Mouse (Mus musculus): ENCODE data around the gene Smim6. TPM values are rescaled to one million over a fixed set of nuclear protein-coding genes. Genes with fewer than 3 reads are reported as not detected.

Smim6 gene
- polyA plus RNA-seq, 1 experiment: 0.62 TPM

DNA sequence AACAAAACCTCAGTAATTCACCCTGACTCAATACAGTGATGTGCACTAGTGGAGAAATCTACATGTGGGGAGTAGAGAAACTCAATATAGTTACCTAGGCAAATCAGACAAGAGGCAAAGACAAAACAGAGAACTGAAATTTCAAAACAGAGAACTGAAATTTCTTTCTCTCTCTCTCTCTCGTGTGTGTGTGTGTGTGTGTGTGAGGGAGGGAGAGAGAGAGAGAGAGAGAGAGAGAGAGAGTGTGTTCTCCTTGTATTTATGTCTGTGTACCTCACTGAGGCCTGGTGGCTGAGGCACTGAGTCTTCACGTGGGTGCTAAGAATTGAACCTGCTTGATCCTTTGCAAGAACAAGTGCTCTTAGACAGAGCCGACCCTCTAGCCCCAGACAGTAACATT is 18.0 kb downstream of the Smim6 start:
- H3K4me1 ChIP-seq (replicated peaks; ENCODE audit: control insufficient read depth, insufficient read depth, low read length): peaks cover 3% of the 10 kb centered on the region
- no peaks in the 10 kb centered on the region for H3K27me3 ChIP-seq (ENCODE audit: control insufficient read depth, insufficient read depth, low read length)
- 60% methylated on average over 3 of the region's 3 CpGs for WGBS
- H3K4me3 ChIP-seq (ENCODE audit: control insufficient read depth, insufficient read depth, low read length): no peak overlapping the region
- no peak overlapping the region for H3K27ac ChIP-seq (ENCODE audit: control insufficient read depth, insufficient read depth, low read length)
- TF ChIP-seq POLR2A (IDR thresholded peaks at IDR 0.05; ENCODE audit: control insufficient read depth, extremely low read depth, insufficient read depth, low read length, poor library complexity): no peak
- TF ChIP-seq CTCF (IDR thresholded peaks at IDR 0.05; ENCODE audit: borderline replicate concordance, control insufficient read depth, extremely low read depth, insufficient read depth, low read length, poor library complexity): no peak
- H3K36me3 ChIP-seq (ENCODE audit: control insufficient read depth, insufficient read depth, low read length): no peaks in the 10 kb centered on the region
- no peak for DNase-seq

DNA sequence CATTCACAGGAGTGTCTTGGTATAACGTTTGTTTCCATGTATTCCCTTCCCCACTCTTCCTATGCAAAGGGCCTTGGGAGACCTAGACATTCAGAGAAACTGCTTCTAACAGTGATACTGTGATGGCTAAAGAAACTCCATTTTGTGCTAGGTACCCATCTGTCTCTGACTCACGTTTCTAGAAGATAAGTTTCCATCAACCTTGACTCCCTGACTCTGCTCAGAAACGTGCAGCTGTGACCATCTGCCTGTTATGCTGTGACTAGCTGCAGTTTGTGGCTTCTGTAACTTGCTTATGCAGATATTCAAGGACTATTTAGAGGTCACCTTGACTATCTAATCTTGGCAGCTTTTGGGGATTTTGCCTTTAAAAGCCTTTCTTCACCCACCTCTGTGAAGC is 19.4 kb downstream of the Smim6 start:
- no peak for TF ChIP-seq POLR2A (IDR thresholded peaks at IDR 0.05; ENCODE audit: control insufficient read depth, extremely low read depth, insufficient read depth, low read length, poor library complexity)
- no peak for TF ChIP-seq CTCF (IDR thresholded peaks at IDR 0.05; ENCODE audit: borderline replicate concordance, control insufficient read depth, extremely low read depth, insufficient read depth, low read length, poor library complexity)
- Histone ChIP-seq H3K27me3 (ENCODE audit: control insufficient read depth, insufficient read depth, low read length) (no peaks in the 10 kb centered on the region), H3K36me3 (ENCODE audit: control insufficient read depth, insufficient read depth, low read length) (no peaks in the 10 kb centered on the region; the same call in 1 of the 2 replicates), H3K4me1 (replicated peaks; ENCODE audit: control insufficient read depth, insufficient read depth, low read length) (peaks cover 3% of the 10 kb centered on the region), H3K4me3 (ENCODE audit: control insufficient read depth, insufficient read depth, low read length) (no peak overlapping the region), H3K27ac (ENCODE audit: control insufficient read depth, insufficient read depth, low read length) (no peak overlapping the region)
- 89% methylated on average over 3 of the region's 3 CpGs for WGBS
- no peak for DNase-seq

DNA sequence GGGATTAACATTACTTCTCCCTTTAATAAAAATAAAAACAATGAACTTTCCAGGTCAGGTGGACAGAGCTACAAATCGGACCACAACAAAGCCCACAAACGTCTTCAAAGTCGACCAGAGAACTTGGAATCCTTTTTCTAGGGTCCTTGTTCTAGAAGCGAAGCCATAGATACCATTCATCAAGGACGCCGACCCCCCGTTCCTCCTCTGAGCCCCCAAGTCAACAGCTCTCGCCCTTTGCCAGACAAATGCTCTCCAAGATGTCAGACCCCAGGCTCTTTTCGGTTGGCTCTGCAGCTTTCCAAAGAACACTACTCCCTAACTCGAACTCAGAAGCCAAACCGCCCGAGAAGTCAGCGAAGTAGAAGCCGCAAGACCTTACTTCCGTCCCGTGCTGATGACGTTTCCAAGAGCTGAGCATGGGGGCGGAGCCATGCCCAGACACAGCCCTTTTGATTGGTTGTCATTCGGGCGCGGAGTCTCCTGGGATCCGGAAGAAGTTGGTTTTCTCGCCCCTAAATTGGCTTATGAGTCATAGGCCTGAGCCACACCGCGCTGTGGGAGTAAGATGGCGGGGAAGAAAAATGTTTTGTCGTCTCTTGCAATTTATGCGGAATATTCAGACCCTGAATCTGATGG is 21.4 kb downstream of the Smim6 start, which contains the start of the genes Sap30bp and Recql5:
Gene Sap30bp, plus strand, starts transcription at position 175 of the 639 bp plus-strand sequence.
Gene Recql5, minus strand, starts transcription at position 370 of the 639 bp plus-strand sequence.
- peak; percentile 96 for DNase-seq
- Histone ChIP-seq H3K4me3 (ENCODE audit: control insufficient read depth, insufficient read depth, low read length) (peak within 1 kb of the TSS; percentile 86), H3K27ac (ENCODE audit: control insufficient read depth, insufficient read depth, low read length) (no peak within 1 kb of the TSS), H3K27me3 (ENCODE audit: control insufficient read depth, insufficient read depth, low read length) (no peaks in the 10 kb centered on the region), H3K36me3 (ENCODE audit: control insufficient read depth, insufficient read depth, low read length) (no peaks in the 10 kb centered on the region; the same call in none of the 2 replicates), H3K4me1 (replicated peaks; ENCODE audit: control insufficient read depth, insufficient read depth, low read length) (peaks cover 3% of the 10 kb centered on the region)
- TF ChIP-seq POLR2A (IDR thresholded peaks at IDR 0.05; ENCODE audit: control insufficient read depth, extremely low read depth, insufficient read depth, low read length, poor library complexity) (peak; percentile 64; the same call in 1 of the 2 replicates), CTCF (IDR thresholded peaks at IDR 0.05; ENCODE audit: borderline replicate concordance, control insufficient read depth, extremely low read depth, insufficient read depth, low read length, poor library complexity) (no peak)
- under 1% methylated on average over 28 of the region's 28 CpGs for WGBS

DNA sequence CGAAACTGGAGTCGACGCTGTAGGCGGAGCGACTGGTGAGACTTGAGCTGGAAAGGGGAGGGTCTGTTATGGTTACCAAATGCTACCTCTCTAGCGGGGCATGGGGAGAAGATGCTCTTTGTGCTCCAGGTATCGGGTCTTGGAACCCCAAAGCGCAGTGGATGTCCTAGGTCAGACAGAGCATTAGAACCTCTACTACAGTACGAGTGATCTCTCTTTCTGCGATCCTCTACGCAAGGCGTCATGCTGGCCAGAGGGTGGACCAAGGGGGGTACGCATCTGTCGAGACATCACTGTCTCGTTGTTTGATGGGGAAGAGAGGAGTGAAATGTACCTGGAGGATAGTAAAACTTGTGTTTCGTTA is 21.9 kb downstream of the Smim6 start:
- Histone ChIP-seq H3K36me3 (ENCODE audit: control insufficient read depth, insufficient read depth, low read length) (no peaks in the 10 kb centered on the region; the same call in none of the 2 replicates), H3K4me3 (ENCODE audit: control insufficient read depth, insufficient read depth, low read length) (peak overlapping the region; percentile 86), H3K27ac (ENCODE audit: control insufficient read depth, insufficient read depth, low read length) (no peak overlapping the region), H3K4me1 (replicated peaks; ENCODE audit: control insufficient read depth, insufficient read depth, low read length) (peaks cover 3% of the 10 kb centered on the region), H3K27me3 (ENCODE audit: control insufficient read depth, insufficient read depth, low read length) (no peaks in the 10 kb centered on the region)
- TF ChIP-seq CTCF (IDR thresholded peaks at IDR 0.05; ENCODE audit: borderline replicate concordance, control insufficient read depth, extremely low read depth, insufficient read depth, low read length, poor library complexity): no peak
- TF ChIP-seq POLR2A (IDR thresholded peaks at IDR 0.05; ENCODE audit: control insufficient read depth, extremely low read depth, insufficient read depth, low read length, poor library complexity): peak; percentile 9; the same call in 1 of the 2 replicates
- under 1% methylated on average over 16 of the region's 16 CpGs for WGBS
- DNase-seq: no peak

DNA sequence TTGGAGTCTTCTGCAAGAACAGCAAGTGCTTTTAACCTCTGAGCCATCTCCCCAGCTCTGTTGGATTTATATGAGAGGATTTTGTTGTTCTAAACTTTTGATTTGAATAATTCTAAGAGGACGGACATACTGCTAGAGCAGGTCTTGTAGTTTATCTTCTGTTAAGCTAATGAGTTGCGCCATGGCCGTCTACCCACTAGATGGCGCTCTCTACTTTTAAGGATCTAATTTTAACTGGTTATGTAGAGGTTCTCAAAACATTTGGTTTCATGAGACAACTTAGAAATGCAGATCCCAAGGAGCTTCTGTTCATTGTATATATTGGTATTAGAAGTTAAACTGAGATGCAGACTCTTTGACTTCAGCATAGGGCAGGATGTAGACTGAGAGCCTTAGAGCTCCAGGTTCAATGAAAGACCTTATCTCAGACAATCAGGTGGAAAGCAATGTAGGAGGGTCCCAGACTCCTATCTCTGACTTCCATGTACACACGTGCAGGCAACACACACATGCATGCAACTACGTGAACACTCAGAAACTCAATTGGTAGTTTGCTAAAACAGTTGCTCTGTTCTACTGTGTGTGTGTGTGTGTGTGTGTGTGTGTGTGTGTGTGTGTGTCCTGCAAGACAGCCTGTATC is 28.0 kb downstream of the Smim6 start:
- 37% methylated on average over 6 of the region's 6 CpGs for WGBS
- TF ChIP-seq CTCF (IDR thresholded peaks at IDR 0.05; ENCODE audit: borderline replicate concordance, control insufficient read depth, extremely low read depth, insufficient read depth, low read length, poor library complexity) (no peak), POLR2A (IDR thresholded peaks at IDR 0.05; ENCODE audit: control insufficient read depth, extremely low read depth, insufficient read depth, low read length, poor library complexity) (no peak)
- Histone ChIP-seq H3K27me3 (ENCODE audit: control insufficient read depth, insufficient read depth, low read length) (no peaks in the 10 kb centered on the region), H3K36me3 (ENCODE audit: control insufficient read depth, insufficient read depth, low read length) (peaks cover 11% of the 10 kb centered on the region), H3K27ac (ENCODE audit: control insufficient read depth, insufficient read depth, low read length) (no peak overlapping the region), H3K4me1 (replicated peaks; ENCODE audit: control insufficient read depth, insufficient read depth, low read length) (no peaks in the 10 kb centered on the region), H3K4me3 (ENCODE audit: control insufficient read depth, insufficient read depth, low read length) (no peak overlapping the region)
- DNase-seq: peak; percentile 68

DNA sequence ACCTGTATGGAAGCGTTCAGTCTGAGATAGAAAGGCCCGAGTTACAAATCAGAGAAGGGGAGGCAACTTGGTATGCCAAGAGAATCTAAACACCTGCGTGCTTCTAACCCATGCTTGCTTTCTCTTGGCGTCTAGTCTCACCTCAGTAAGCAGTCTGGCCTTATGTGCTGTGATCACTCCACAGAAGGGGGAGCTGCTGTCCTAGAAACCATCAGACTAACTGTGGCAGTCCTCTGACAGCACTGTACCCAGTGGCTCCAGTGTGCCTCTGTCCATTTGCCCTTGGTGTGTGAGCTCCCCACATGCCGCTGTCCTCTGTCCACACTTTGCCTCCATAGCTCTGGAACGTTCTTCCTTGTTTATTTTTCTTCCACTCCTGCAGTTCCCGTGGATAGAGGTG is 30.2 kb downstream of the Smim6 start:
- no peak for DNase-seq
- Histone ChIP-seq H3K4me3 (ENCODE audit: control insufficient read depth, insufficient read depth, low read length) (no peak overlapping the region), H3K27ac (ENCODE audit: control insufficient read depth, insufficient read depth, low read length) (no peak overlapping the region), H3K27me3 (ENCODE audit: control insufficient read depth, insufficient read depth, low read length) (no peaks in the 10 kb centered on the region), H3K36me3 (ENCODE audit: control insufficient read depth, insufficient read depth, low read length) (peaks cover 11% of the 10 kb centered on the region), H3K4me1 (replicated peaks; ENCODE audit: control insufficient read depth, insufficient read depth, low read length) (no peaks in the 10 kb centered on the region)
- WGBS: 93% methylated on average over 7 of the region's 7 CpGs
- TF ChIP-seq POLR2A (IDR thresholded peaks at IDR 0.05; ENCODE audit: control insufficient read depth, extremely low read depth, insufficient read depth, low read length, poor library complexity): no peak
- TF ChIP-seq CTCF (IDR thresholded peaks at IDR 0.05; ENCODE audit: borderline replicate concordance, control insufficient read depth, extremely low read depth, insufficient read depth, low read length, poor library complexity): no peak
